Mouse (Mus musculus) left cerebral cortex, postnatal 10 days (tissue): ENCODE results near the gene Abhd14b. TPM values are rescaled to one million over a fixed set of nuclear protein-coding genes. Genes with fewer than 3 reads are reported as not detected.

ENCODE experiments used
- DNase-seq, 2 experiments: peaks; one replicate each; pipeline ENCODE4 v3.0.0; 2021 to 2022; ENCODE audit warnings: low spot score in 2 of 2, mixed read lengths in 1 of 2; ENCODE audit errors: extremely low spot score in 1 of 2
- intact Hi-C: fragments of 180-260 bp; cut with DNase I; formaldehyde crosslinking; loops from one replicate; pipeline ENCODE4 v1.15.1; 2025
- total RNA-seq, 2 experiments: library from RNA; stranded (reverse); gene quantifications; 2 replicates each; pipeline ENCODE4 v1.2.3; 2021

Abhd14b gene
- total RNA-seq, 2 experiments from 2014 or later = 9.7 to 10.3 TPM

DNA sequence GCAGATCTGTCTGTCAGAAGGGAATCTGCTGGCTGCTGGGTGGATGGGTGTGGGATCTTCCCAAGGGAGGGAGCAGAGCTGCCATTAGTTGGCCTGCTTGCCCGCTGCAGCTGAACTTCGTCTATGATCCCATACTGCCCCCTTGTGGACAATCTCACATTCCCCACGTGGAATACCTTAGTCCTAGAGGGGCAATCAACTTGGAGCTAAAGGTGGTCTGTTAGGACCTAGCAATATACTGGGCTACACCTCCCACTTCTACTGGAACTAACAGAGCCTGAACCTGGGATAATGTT lies 25.4 kb upstream of the Abhd14b start:
- peak; percentile 89 to 90 for DNase-seq
- intact Hi-C loops = loop anchor here (1.0 to 10.0 kb wide), 4 partner anchors 53 to 247 kb away; partner anchors contain the start of genes Dusp7 and Wdr82

DNA sequence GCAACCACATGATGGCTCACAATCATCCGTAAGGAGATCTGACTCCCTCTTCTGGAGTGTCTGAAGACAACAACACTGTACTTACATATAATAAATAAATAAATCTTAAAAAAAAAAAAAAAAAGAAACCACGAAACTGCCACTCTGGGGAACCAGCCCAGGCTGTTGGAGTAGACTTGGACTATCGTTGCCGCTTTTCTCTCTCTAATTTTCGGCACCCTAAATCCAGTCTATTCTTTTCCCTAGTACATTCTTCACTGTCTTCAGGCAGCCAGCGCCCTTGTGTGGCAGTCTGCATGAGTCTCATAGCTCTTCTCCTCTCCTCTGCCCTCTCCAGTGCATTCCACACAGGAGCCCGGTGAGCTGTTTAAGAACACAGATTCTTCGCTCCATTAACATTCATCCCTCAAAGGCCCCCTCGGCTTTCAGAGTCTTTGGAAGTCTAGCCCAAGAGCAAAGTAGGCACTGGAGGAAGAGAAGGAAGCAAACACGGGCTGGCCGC lies 18.5 kb upstream of the Abhd14b start:
- no peak for DNase-seq
- intact Hi-C loops = loop anchor here (10.0 kb wide), 2 partner anchors 214 to 254 kb away; partner anchors contain the start of gene Wdr82

DNA sequence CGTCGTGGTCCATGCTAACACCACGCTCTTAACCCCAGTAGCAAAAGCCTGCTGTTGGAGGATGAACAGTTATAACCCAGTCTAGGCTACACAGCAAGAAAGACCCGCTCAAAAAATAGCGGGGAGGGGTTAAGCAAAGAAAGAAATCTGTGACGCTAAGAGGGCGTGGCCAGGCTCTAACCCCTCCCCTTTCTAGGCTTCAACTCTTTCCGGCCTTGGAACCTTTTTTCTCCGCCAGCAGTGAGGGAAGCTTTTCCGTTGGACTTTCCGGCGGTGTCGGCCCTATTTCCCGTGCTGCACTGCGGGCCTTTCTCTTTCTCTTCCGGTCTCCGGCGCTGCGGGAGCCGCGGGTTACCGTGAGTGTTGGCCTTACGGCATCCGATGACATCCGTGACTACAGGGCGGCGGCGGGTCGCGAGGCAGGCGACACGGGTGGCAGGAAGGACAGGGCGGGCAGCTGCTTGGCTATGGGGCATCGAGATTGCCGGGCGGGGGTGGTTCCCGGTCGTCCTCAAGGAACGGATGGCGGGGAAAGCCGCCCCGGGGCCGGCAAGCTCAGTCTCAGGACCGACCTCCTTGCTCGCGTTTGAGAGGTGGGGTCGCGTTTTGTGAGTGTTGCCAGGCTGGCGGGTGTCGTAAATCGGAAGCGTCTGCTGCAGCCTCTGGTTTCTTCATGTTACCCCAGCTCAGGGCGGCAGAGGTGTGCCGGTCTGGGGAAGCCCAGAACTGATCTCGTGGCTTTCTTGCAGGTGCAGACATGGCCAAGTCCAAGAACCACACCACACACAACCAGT lies 17.8 kb upstream of the Abhd14b start, which contains the start of gene Rpl29:
TSS of gene Rpl29 (plus strand) at position 234 of the 794 bp plus-strand sequence.
- peak; percentile 93 to 94 for DNase-seq

DNA sequence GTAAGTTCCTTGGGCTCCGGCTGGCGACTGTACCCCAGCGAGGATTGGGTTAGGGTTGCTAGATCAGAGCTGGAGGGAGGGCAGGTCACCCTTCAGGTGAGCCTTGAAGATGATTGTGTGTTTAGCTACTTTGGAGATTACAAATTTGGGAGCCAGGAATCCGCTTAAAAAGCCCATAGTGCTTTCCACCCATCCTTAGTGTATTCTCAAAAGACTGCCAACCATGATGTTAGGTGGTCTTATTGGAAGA lies 17.3 kb upstream of the Abhd14b start:
- no peak for DNase-seq
- intact Hi-C loops = no loop called here

More for the DNA sequence above, 17.8 kb upstream of the Abhd14b start, which contains the start of gene Rpl29:
- intact Hi-C loops = loop anchor here (10.0 kb wide), 2 partner anchors 215 to 255 kb away; partner anchors contain the start of gene Wdr82

DNA sequence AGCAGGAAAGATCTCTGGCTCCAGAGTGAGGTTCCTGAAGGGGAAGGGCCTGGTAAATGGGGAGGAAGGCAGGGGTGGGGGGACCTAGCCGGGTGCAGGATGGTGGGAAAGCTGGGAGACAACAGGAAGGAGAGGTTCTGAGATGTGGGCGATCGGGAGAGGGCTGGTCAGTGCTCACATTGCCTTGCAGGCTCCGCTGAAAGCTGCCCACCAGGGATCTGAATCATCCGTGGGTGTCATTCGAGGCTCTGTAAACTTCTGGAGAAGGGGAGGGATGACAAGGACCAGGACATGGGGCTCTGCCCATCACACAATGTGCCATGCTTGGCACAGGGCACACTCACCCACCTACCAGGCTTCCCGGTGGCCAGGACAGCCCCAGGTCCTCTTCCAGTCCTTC lies 13.9 kb upstream of the Abhd14b start:
- no peak for DNase-seq
- intact Hi-C loops = no loop called here

DNA sequence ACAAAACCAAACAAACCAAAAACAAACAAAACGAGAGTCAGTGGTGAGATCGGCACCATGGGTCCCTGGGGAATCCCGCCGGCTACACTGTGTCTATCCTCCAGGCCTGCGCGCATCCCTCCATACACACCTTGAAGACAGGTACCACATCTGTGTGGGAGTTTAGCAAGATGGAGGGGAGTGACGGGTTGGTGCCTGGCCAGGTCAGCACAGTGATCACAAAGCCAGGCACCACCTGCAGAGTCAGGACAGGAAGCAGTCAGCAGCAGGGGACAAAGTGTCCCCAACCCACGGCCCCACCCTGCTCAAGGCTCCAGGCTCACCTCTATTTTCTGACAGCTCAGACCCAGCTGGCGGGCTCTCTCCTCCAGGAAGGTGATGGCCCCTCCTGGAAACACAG lies 10.7 kb upstream of the Abhd14b start:
- DNase-seq = no peak
- intact Hi-C loops = no loop called here

DNA sequence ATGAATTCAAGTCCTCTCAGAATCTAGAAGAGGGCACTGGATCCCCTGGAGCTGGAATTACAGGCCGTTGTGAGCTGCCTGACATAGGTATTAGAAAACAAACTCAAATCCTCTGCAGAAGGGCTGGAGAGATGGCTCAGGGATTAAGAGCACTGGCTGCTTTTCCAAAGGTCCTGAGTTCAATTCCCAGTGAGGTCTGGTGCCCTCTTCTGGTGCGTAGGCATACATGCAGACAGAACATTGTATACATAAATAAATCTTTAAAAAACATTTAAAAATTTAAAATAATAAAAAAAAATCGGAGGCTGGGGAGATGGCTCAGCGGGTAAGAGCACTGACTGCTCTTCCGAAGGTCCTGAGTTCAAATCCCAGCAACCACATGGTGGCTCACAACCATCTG lies 4.6 kb upstream of the Abhd14b start:
- intact Hi-C loops = no loop called here
- DNase-seq = no peak

DNA sequence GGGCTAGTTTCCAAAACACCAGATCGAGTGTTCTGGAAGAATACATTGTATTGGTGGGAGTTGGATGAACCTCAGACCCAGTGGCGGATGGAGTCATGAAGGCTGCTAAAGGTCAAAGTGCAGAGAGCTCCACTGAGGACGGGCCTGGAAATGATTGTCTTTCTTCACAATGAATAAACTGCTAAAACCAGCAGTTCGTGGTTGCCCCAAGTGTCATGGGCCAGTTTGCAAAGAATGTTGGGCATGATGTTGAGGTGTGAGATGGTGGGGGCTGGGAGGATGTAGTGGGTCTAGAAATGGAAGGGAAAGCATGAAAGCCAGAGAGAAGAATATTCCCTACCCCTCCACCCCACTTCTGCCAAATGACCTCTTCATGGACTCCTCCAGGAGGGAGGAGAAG lies 2.4 kb upstream of the Abhd14b start:
- intact Hi-C loops = no loop called here
- no peak for DNase-seq

DNA sequence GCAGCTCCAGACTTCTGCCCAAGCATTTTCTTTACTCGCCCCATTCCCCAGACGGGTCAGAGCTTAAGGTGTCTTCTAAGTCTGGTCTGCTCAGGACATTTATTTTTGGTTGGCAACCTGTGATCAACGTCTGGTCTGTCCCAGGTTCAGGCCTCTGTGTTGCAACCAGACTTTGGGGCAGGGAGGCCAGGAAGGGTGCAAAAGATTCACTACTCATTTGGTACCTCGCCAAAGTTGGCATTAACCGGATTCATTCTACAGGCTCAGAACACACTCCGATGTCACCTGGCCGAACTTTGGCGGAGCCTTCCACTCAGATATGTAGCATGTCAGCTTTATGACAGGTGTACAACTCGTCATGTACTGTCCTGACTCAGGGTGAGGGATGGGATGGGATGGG lies 692 bp downstream of the Abhd14b start:
- intact Hi-C loops = no loop called here

DNA sequence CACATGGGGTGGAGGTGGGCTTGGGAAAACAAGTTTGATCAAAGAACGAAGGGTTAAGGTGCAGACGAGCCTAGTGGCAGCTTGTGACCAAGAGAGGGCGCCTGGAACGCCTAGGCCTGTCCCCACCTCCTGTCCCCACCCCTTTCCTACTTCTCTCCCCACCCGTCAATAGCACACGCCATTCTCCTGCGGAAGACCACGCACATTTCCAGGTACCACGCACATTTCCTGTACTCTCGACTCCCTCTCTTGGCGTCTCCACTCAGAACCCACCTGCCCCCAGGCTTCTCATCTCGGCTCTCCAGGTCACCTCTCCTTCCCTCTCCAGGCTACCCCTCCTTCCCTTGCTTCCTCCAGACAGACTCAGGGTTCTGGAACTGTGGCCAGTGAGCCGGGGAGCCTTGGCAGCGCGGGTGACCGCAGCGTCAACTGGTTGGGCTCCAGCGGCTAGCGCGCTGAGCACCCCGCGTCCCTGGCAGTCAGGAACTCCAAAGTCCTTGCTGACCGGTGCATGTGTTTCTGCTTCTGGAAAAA lies 1.3 kb downstream of the Abhd14b start:
- peak in 1 of 2 experiments; percentile 83 for DNase-seq
- intact Hi-C loops = no loop called here

More for the DNA sequence above, 692 bp downstream of the Abhd14b start:
- DNase-seq = peak in 1 of 2 experiments; percentile 31

DNA sequence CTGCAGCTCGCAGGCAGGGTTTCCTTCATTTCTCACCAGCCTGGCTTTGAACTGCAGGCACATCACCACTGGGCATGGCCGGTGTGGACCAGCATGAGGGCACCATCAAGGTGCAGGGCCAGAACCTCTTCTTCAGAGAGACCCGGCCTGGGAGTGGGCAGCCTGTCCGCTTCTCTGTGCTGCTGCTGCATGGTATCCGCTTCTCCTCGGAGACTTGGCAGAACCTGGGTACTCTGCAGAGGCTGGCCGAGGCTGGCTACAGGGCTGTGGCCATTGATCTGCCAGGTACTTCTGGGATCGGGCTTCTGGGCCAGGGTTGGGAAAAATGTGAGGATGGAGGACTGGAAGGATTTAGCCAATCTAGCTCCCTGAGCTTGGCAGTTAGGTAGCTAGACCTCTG lies 2.7 kb downstream of the Abhd14b start:
- intact Hi-C loops = no loop called here

DNA sequence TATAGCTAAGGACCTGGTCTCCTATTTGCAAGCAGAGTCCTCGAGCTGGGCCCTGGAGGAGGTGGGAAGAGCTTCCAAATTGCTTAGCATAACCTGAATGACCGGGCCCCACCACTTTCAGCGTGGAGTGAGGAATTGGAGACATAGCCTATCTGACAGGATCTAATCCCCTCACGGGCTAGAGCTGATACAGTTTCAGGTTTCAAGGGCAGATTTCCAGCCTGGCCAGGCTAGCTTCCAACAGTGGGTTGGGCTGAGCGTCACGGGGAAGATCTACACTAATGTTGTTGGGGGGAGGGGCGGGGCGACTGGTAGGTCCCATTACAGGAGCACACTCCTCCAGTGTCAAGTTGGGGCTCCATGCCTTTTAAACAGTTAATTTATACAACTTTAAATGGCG lies 3.4 kb downstream of the Abhd14b start:
- intact Hi-C loops = no loop called here
- DNase-seq = peak in 1 of 2 experiments; percentile 65

More for the DNA sequence above, 2.7 kb downstream of the Abhd14b start:
- DNase-seq = peak in 1 of 2 experiments; percentile 23

DNA sequence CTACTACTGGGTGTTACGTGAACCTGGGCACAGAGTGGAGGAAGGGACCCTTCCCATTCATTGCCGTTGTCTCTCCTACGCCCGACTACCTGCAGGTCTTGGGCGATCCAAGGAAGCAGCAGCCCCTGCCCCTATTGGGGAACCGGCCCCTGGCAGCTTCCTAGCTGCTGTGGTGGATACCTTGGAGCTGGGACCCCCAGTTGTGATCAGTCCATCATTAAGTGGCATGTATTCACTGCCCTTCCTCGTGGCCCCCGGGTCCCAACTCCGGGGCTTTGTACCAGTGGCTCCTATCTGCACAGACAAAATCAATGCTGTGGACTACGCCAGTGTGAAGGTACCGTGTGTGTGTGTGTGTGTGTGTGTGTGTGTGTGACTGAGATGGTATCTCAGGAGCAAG lies 4.0 kb downstream of the Abhd14b start:
- no peak for DNase-seq
- intact Hi-C loops = no loop called here

DNA sequence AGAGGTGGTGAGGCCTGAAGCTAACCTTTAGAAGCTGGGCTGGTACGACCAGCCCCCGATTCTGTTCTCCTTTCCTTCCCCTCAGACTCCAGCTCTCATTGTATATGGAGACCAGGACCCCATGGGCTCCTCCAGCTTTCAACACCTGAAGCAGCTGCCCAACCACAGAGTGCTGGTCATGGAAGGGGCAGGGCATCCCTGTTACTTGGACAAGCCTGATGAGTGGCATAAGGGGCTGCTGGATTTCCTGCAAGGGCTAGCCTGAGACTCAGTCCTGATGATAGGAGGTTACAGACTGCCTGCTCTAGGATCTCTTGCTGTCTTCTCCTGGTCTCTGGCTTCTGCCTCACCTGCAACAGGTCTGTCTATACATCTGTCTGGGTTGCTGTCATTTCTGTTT lies 4.6 kb downstream of the Abhd14b start:
- no peak for DNase-seq

DNA sequence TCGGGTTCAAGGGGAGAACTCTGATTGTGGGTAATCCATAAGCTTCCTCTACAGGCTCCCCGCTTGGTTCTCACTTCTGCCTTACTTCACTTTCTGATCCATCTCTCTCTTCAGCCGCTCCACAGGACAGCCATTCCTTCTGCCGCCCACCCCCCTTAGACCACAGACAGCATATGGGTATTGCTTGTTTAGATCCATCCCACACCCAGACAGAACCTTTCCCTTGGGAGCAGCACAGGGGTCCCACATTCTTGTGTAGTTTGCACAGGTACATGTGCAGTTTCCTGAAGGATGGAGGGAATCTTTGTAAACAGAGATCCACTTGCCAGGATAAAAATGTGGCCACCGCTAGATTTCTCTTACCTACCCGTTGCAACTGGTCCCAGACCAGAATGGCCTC lies 5.1 kb downstream of the Abhd14b start:
- no peak for DNase-seq
- intact Hi-C loops = no loop called here

More for the DNA sequence above, 4.6 kb downstream of the Abhd14b start:
- intact Hi-C loops = no loop called here

DNA sequence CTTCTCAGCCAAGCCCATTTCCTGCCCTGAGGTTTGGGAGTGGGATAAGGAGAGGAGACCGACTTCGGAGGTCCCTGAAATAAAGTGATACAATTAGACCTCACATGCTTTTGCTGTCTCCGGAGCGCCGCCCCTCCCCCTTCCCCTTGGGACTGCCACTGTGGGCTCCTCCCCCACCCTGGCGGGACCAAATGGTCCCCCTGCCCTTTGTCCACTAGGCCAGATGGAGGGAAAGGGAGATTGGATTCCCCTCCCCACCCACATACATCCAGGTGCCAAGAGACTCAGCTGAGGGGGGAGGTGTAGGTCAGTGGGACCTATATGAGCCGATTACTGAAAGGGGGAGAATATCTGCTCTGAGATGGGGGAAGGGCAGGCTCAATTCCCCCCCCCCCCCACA lies 5.6 kb downstream of the Abhd14b start:
- intact Hi-C loops = no loop called here
- peak in 1 of 2 experiments; percentile 81 for DNase-seq

DNA sequence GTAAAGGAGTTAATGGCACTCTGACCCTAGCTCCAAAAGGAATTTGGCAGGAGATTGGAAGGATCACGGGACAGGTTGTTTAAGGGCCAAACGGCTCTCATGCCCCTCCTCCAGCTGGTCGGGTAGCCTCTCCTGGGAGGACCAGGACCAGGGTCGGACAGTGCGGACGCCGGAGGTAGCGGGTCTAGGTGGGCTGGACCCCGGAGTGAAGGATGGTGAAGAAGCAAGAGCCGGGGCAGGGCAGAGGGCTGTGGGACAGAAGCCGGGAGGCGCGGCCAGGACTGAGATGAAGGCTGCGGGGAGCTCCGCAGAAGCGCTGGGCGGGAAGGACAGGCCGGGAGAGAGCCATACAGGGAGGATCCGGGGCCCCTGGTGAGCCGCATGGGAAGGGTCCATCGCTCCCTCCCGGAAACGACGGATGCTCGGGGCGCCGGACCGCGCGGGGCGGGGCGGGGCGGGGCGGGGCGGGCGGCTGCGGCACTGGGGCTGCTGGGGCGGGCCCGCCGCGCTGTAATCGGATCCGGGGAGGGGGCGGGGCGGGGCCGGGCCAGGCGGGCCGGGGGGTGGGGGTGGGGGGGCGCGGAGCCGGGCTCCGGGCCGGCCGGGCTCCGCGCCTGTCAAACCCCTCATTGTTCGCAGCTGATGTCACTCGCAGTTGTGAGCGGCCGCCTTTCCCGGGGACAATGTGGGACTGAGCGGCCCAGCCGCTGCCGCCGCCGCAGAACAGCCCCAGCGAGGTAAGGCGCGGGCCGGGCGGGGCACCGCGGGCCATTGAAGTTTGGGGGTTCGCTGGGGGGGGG lies 6.2 kb downstream of the Abhd14b start, which contains the start of gene Pcbp4:
TSS of gene Pcbp4 (plus strand) at position 21 of the 800 bp plus-strand sequence.
- DNase-seq = peak in 1 of 2 experiments; percentile 80
- intact Hi-C loops = no loop called here

DNA sequence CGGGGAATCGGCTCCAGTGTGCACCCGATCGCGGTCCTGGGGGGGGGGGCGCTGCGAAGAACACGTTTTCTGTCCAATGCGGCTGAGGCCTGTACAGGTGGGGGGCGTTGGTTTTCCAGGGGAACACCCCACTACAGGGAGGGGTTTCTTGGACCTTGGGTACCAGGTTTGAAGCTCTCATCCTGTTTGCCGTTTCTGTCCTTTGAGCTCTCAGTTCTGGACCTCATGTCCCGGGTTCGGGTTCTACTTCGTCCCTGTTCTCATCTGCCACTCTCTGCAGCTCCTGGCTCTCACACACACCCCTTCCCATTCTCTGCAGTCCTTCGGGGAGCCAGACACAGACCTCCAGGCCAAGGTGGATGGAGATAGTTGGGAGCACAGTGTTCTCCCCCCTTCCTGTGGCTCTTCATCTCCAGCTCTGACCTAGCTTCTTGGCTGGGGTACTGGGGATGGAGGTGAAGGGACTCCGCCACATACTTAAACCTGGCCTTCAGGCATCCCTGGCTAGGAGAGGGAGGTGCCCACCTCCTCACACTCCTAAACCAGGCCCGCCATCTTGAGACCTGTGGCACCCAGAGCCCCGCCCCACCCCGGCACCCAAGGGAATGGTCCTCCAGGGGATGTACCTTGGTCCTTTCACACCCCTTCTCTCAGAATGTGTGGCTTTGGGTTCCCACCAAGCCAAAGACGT lies 7.0 kb downstream of the Abhd14b start:
- DNase-seq = no peak
- intact Hi-C loops = no loop called here
